ENCODE assay signal across 8 mouse cellular contexts in genomic region chr10:17727926-17728279, GRCm38 (mm10). TPM values are rescaled to one million over a fixed set of nuclear protein-coding genes. Genes with fewer than 3 reads are reported as not detected.
DNase-seq lines count a peak whose midpoint lies in the region; ATAC-seq and TF ChIP-seq lines count a peak whose summit lies in the region.

No protein-coding gene starts in this region.

- peak; percentile 80 for DNase-seq in kidney, adult 2 months
- DNase-seq in kidney, adult 11 months: no peak
- peak; percentile 27 for DNase-seq in Patski (ENCODE audit: low read depth, low spot score)
- DNase-seq in forebrain, postnatal 0 days: peak; percentile 80
- no peak for DNase-seq in limb, embryonic 10.5 days (ENCODE audit: low spot score)
- DNase-seq in layer of hippocampus, adult 9-10 months (ENCODE audit: low spot score): no peak

- no peak for TF ChIP-seq CTCF in kidney, adult 2 months (conservative IDR thresholded peaks at IDR 0.05; ENCODE audit: insufficient read depth, insufficient read length, low read depth, low read length)
- TF ChIP-seq CTCF in Patski (IDR thresholded peaks at IDR 0.05): no peak
- TF ChIP-seq CTCF in forebrain, postnatal 0 days (IDR thresholded peaks at IDR 0.05; ENCODE audit: low read depth): peak; percentile 61

- peaks cover 11% of the 10 kb centered on the region; the same call in 1 of the 2 replicates for H3K4me1 ChIP-seq in kidney, adult 2 months (ENCODE audit: control insufficient read depth, insufficient read depth, low read length)
- H3K4me1 ChIP-seq in forebrain, postnatal 0 days (ENCODE audit: insufficient read depth): peaks cover 8% of the 10 kb centered on the region; the same call in 1 of the 2 replicates
- peaks cover 45% of the 10 kb centered on the region for H3K4me1 ChIP-seq in limb, embryonic 10.5 days
- peaks cover 29% of the 10 kb centered on the region for H3K4me1 ChIP-seq in midbrain, embryonic 16.5 days (ENCODE audit: control insufficient read depth, insufficient read depth, low read length)

- H3K9ac ChIP-seq in forebrain, postnatal 0 days: no peak overlapping the region
- peak overlapping the region; percentile 53; the same call in 1 of the 2 replicates for H3K9ac ChIP-seq in midbrain, embryonic 16.5 days (ENCODE audit: low read depth, low read length)

- H3K36me3 ChIP-seq in kidney, adult 2 months (ENCODE audit: control insufficient read depth, insufficient read depth, low read length): peaks cover 6% of the 10 kb centered on the region; the same call in 1 of the 2 replicates
- H3K36me3 ChIP-seq in forebrain, postnatal 0 days (ENCODE audit: insufficient read depth): no peaks in the 10 kb centered on the region
- H3K36me3 ChIP-seq in limb, embryonic 10.5 days: peaks cover 14% of the 10 kb centered on the region
- no peaks in the 10 kb centered on the region for H3K36me3 ChIP-seq in midbrain, embryonic 16.5 days (ENCODE audit: control insufficient read depth, insufficient read depth, low read length)

- CTCF ChIA-PET in Patski (lab: Charles Lee): no interaction called here

- POLR2A ChIA-PET in Patski (lab: Charles Lee): no interaction called here

- H3K4me2 ChIP-seq in forebrain, postnatal 0 days (ENCODE audit: low read depth): peak overlapping the region; percentile 73
- peak overlapping the region; percentile 75 for H3K4me2 ChIP-seq in midbrain, embryonic 16.5 days (ENCODE audit: low read length)

- in situ Hi-C loops in Patski (cut with MboI; ENCODE audit: low pct_unique_long_range_greater_than_20kb): loop anchor here (10.0 kb wide), 4 partner anchors 553 to 1223 kb away; no protein-coding TSS in a partner anchor

- 1% methylated on average over 5 of the region's 5 CpGs for WGBS in kidney, adult 2 months
- 4% methylated on average over 5 of the region's 5 CpGs for WGBS in forebrain, postnatal 0 days
- 4% methylated on average over 5 of the region's 5 CpGs for WGBS in limb, embryonic 10.5 days
- 6% methylated on average over 5 of the region's 5 CpGs for WGBS in midbrain, embryonic 16.5 days

- H3K4me3 ChIP-seq in kidney, adult 2 months (ENCODE audit: insufficient read depth, low read depth, low read length): no peak overlapping the region
- peak overlapping the region; percentile 17 for H3K4me3 ChIP-seq in forebrain, postnatal 0 days (ENCODE audit: low read depth, low read length)
- peak overlapping the region; percentile 22; the same call in 1 of the 2 replicates for H3K4me3 ChIP-seq in limb, embryonic 10.5 days
- peak overlapping the region; percentile 37 for H3K4me3 ChIP-seq in midbrain, embryonic 16.5 days (ENCODE audit: low read depth, low read length)

- no peaks in the 10 kb centered on the region for H3K9me3 ChIP-seq in forebrain, postnatal 0 days (ENCODE audit: low read length)
- no peaks in the 10 kb centered on the region for H3K9me3 ChIP-seq in limb, embryonic 10.5 days (replicated peaks)
- no peaks in the 10 kb centered on the region for H3K9me3 ChIP-seq in midbrain, embryonic 16.5 days (replicated peaks; ENCODE audit: control insufficient read depth, low read length, poor library complexity, severe bottlenecking)

- H3K27ac ChIP-seq in kidney, adult 2 months (ENCODE audit: insufficient read depth, low read depth, low read length): peak overlapping the region; percentile 71
- H3K27ac ChIP-seq in forebrain, postnatal 0 days (ENCODE audit: low read depth, low read length): no peak overlapping the region
- peak overlapping the region; percentile 36 for H3K27ac ChIP-seq in limb, embryonic 10.5 days
- peak overlapping the region; percentile 63 for H3K27ac ChIP-seq in midbrain, embryonic 16.5 days (ENCODE audit: low read length)

- H3K27me3 ChIP-seq in kidney, adult 2 months (replicated peaks; ENCODE audit: control insufficient read depth, insufficient read depth, low read length): no peaks in the 10 kb centered on the region
- no peaks in the 10 kb centered on the region for H3K27me3 ChIP-seq in Patski
- no peaks in the 10 kb centered on the region for H3K27me3 ChIP-seq in forebrain, postnatal 0 days (ENCODE audit: insufficient read depth, low read length)
- no peaks in the 10 kb centered on the region for H3K27me3 ChIP-seq in limb, embryonic 10.5 days (ENCODE audit: low read depth, poor library complexity, severe bottlenecking)
- H3K27me3 ChIP-seq in midbrain, embryonic 16.5 days (ENCODE audit: control insufficient read depth, insufficient read depth, low read depth, low read length): no peaks in the 10 kb centered on the region

- TF ChIP-seq POLR2A in kidney, adult 2 months (IDR thresholded peaks at IDR 0.05; ENCODE audit: low read depth, low read length): no peak

- ATAC-seq in Patski: no peak
- no peak for ATAC-seq in forebrain, postnatal 0 days
- no peak for ATAC-seq in midbrain, embryonic 16.5 days
- no peak for ATAC-seq in monocyte, adult 5-6 weeks (replicated peaks; ENCODE audit: insufficient number of reproducible peaks, low FRiP score, low TSS enrichment, poor library complexity, severe bottlenecking)

RNA-seq across cellular contexts. Expression of gene Cited2, which starts 4.9 kb away (rescaled TPM):
- 70.7 and 80.9 TPM in 2 replicates for polyA plus RNA-seq in kidney, adult 2 months (2012; rRNA removed)
- 163 TPM for polyA plus RNA-seq in Patski (2021)
- total RNA-seq in forebrain, postnatal 0 days (2014; rRNA removed): 66.1 and 82.8 TPM in 2 replicates
- 51.6 and 57.7 TPM in 2 replicates for polyA plus RNA-seq in forebrain, postnatal 0 days (2015; fragmentation: Nextera tagmentation; extraction: Ambion mirVana)
- polyA plus RNA-seq in limb, embryonic 10.5 days (2016; fragmentation: Nextera tagmentation; extraction: Ambion mirVana): 49.9 and 52.4 TPM in 2 replicates
- 52.8 and 59.7 TPM in 2 replicates for polyA plus RNA-seq in midbrain, embryonic 16.5 days (2015; fragmentation: Nextera tagmentation; extraction: Ambion mirVana)
- 29.2 to 39.7 TPM (median 32.6 TPM) in 3 replicates for total RNA-seq in monocyte, adult 5-6 weeks (2017)

Comparison
In these comparisons a context has a peak if more than half of its experiments do, and no peak if none do; other contexts are left out.
1. DNase-seq: peak in kidney, adult 2 months (single experiment), Patski (single experiment) and forebrain, postnatal 0 days (single experiment); none in kidney, adult 11 months (single experiment), limb, embryonic 10.5 days (single experiment) and layer of hippocampus, adult 9-10 months (single experiment).